Mouse (Mus musculus): Measurements from ENCODE around the gene Utf1.

Gene Utf1

DNA sequence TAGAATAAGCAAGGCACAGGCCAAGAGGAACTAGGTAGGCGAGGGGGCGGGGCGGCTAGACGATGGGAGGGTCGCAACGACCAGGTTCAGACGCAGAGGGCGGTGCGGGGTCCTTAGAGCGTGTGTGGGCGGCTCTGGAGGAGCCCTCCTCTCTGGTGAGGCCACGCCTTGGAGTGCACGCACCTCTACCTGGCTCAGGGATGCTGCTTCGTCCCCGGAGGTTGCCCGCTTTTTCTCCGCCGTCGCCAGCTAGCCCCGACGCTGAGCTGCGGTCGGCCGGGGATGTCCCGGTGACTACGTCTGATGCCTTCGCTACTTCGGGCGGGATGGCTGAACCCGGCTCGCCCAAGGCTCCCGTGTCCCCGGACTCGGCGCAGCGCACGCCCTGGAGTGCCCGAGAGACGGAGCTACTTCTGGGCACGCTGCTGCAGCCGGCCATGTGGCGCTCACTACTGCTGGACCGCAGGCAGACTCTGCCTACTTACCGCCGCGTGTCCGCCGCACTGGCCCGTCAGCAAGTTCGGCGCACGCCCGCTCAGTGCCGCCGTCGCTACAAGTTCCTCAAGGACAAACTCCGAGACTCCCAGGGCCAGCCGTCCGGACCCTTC is at the start of gene Utf1:
TSS of gene Utf1 (plus strand) at position 116 of the 608 bp plus-strand sequence.
- no peak for DNase-seq (ENCODE audit: low spot score)

DNA sequence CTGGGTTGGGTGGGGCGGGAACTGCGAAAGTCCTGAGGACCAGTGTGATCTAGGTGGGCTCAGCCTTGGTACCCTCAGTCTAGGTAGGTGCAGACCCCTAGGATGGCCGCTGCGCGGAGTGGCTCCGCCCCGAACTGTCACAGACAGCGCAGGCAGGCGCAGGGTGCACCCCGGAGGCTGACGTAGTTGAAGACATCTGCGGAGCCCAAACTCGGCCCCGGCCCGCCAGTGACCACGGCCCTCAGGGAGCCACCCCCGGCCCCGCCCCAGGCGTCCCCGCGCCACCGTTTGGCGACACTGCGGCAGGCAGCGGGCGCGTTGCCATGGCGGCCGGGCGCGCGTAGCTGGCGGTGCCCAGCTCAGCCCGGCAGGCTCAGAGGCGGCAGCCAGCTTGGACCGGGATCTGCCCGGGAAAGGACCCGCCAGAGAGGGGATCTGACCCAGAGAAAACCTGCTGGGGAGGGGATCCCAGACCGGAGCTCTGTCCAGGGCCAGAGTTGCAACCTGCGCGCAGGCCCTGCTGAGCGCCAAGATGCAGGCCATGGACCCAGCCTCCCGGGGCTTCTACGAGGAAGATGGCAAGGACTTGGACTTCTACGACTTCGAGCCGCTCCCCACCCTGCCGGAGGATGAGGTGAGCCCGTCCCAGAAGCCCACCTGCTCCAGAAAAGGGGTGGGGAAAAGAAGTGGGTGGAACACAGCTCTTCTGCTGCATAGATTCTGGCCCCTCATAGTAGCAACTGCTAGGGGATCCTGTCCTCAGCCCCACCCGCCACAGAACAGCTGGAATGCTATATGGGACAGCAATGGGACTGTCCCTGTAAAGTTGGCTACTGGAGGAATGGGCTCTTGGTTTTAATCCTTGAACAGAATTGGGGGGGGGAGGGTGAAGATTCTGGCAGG is 48.7 kb upstream of the Utf1 start, which contains the start of gene Kndc1:
TSS of gene Kndc1 (plus strand) at position 42 of the 903 bp plus-strand sequence.
- DNase-seq (ENCODE audit: low spot score): no peak

- no peak for DNase-seq (ENCODE audit: low spot score)
These were observed 47.3 kb upstream of the Utf1 start for GRCm38 (mm10) chr7:139896271-139896670.

DNA sequence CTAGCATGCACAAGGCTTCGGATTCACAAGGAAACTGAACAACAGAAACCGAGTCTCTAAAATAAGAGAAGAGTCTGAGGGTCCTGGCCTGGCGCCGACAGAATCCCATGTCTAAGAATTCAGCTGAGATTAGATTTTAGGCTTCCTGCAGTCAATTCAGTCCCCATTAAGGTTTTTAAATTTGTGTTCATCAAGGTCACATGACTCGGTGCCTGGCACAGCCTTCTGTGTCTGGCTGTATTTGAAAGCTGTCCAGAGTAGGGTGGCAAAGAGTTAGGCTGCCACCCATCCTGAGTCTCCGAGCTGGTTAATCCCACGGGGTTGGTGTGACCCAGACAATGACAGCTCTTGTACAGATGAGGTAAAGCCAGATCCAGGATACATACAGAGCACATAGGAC is 46.8 kb upstream of the Utf1 start:
- no peak for DNase-seq (ENCODE audit: low spot score)

DNA sequence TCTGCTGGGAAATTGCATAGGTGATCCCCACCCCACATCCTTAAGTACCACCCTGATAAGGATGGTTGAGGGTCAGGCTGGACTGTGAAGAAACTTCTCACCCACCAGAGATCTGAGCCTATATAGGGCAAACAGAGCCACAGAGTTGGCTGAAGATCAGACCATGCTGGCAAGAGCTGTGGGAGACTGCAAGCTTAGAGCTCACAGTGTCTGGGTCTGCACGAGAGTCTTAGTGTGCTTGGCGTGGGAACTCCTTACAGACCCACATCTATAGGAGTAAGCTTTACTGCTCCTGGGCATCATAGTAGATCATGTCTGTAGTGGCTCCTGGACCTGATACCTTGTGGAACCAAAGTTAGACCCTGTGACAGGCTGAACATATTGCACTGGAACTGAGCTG is 45.0 kb upstream of the Utf1 start:
- no peak for DNase-seq (ENCODE audit: low spot score)

DNA sequence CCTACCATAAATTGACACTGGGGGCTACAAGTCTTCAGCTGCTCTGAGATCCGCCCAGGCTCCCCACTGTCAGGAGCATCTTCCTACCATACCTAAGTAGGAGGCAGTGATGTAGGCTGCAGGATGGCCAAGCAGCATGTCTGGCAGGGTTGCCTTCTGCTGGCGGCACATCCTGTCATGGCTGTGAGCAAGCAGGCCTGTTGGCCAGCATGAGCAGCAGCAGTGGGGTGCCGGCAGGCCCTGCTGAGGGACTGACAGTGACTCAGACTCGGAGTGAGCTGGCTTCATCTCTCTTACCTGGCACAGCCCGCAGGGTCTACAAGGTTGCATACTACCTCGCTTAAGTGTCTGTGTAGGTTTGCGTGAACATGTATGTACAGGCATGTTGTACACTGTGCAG is 44.1 kb upstream of the Utf1 start:
- DNase-seq (ENCODE audit: low spot score): no peak

GRCm38 (mm10) chr7:139900456-139900855 is 43.1 kb upstream of the Utf1 start:
- no peak for DNase-seq (ENCODE audit: low spot score)

- no peak for DNase-seq (ENCODE audit: low spot score)
These were observed 42.7 kb upstream of the Utf1 start for GRCm38 (mm10) chr7:139900896-139901295.

DNA sequence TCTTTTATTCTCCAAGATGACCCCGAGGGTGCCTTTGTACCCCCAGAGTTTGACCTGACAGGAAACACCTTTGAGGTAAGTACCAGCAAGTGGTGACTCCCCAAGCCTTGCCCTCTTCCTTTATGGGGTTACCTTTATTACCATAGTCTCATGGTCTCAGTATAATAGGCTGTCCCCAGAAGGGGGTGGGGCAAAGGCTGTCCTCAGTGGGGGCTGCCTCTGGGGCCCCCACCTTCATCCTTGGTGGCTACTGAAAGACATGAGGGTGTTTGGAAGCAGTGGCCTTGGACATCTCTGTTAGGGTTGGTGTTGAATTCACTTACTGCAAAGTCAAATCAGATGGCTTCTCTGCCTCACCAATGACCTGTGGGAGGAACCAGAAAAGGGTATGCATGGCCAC is 41.6 kb upstream of the Utf1 start:
- no peak for DNase-seq (ENCODE audit: low spot score)

- no peak for DNase-seq (ENCODE audit: low spot score)
These were observed 38.3 kb upstream of the Utf1 start for GRCm38 (mm10) chr7:139905261-139905660.

GRCm38 (mm10) chr7:139905661-139906060 is 37.9 kb upstream of the Utf1 start:
- peak; percentile 6 for DNase-seq (ENCODE audit: low spot score)

- no peak for DNase-seq (ENCODE audit: low spot score)
These were observed 35.4 kb upstream of the Utf1 start for GRCm38 (mm10) chr7:139908176-139908575.

- DNase-seq (ENCODE audit: low spot score): no peak
These were observed 34.1 kb upstream of the Utf1 start for GRCm38 (mm10) chr7:139909469-139909868.

DNA sequence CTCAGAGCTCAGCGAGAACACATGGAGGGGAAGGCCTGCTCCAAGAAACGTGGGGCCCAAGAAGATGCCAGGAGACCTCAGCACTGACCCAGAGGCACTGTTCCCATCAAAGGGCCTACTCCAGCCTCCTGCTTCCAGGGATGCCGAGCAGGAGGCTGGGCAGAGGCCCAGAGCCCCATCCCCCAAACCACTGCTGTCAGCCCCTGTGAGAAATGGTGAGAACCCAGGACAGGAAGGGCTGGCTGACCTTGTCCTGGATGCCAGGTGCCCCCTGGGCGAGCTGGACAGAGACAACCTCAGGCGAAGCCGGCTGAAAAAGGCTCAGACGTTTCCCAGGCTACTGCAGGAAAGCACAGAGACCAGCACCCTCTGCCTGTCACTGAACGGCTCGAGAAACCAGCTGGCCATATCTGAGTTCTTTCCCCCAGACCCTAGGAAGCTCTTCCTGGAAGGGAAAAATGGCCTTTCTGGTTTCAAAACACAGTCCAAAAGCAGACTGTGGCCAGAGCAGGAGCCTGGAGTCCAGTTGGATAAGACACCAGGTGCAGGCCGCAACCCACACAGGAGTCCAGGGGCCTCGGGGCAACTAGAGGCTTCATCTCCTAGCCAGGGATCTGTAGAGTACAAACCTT is 33.3 kb upstream of the Utf1 start:
- no peak for DNase-seq (ENCODE audit: low spot score)

- DNase-seq (ENCODE audit: low spot score): peak; percentile 40
These were observed 29.2 kb upstream of the Utf1 start for GRCm38 (mm10) chr7:139914141-139915047.

DNA sequence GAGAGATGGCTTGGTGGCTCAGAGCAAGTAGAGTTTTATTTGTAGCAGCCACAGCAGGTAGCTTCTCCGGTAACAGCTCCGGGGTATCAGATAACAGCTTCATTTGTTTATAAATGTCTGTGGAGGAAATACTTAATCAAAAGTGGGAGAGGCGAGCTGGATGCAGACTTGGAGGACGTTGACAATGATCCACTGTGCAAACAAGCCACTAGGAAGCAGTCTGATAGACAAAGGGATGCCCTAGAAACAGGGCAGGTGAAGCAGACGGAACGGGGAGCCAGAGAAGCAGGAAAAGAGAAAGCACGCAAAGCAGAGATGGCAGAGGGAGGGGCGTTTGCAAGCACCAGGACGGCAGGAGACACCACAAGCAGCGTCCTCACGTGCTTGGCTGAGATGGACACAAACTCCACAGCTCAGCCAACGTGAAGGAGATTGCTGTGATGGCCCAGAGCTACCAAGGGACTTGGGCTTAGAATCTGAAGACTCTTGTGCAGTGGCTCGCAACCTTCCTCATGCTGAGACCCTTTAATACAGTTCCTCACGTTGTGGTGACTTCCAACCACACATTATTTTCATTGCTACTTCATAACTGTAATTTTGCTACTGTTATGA is 27.8 kb upstream of the Utf1 start:
- DNase-seq (ENCODE audit: low spot score): no peak

- DNase-seq (ENCODE audit: low spot score): no peak
These were observed 27.2 kb upstream of the Utf1 start for GRCm38 (mm10) chr7:139916345-139916744.

- no peak for DNase-seq (ENCODE audit: low spot score)
These were observed 25.3 kb upstream of the Utf1 start for GRCm38 (mm10) chr7:139918262-139918661.

DNA sequence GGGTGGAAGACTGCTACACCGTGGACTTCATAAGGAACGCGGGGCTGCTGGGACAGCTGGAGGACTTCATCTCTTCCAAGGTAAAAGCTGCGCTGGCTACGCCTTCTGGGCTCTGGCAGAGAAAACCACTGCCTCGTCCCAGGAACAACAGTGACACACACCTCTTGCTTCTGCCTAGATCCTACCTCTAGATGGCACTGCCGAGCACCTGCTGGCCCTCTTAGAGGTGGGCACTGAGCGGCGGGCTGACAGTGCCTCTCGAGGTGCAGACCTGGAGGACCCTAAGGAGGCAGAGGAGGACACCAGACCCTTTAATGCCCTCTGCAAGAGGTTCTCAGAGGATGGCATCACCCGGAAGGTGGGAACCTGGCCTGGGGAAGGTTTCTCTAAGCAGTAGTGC is 12.9 kb upstream of the Utf1 start:
- peak; percentile 27 for DNase-seq (ENCODE audit: low spot score)

DNA sequence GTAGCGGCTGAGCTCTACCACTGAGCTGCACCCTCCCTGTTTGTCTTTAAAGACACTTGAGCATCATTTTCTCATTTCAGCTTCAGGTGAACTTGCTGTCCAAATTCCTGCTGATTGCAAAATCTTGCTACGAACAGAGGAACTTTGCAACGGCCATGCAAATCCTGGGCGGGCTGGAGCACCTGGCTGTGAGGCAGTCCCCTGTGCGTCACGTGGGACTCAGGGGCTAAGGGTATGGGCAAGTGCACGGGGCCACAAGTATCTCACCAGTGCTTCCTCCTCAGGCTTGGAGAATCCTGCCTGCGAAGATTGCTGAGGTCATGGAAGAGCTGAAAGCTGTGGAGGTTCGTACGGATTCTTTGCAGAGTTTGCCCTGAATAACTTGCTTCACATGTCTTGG is 6.9 kb upstream of the Utf1 start:
- DNase-seq (ENCODE audit: low spot score): no peak

DNA sequence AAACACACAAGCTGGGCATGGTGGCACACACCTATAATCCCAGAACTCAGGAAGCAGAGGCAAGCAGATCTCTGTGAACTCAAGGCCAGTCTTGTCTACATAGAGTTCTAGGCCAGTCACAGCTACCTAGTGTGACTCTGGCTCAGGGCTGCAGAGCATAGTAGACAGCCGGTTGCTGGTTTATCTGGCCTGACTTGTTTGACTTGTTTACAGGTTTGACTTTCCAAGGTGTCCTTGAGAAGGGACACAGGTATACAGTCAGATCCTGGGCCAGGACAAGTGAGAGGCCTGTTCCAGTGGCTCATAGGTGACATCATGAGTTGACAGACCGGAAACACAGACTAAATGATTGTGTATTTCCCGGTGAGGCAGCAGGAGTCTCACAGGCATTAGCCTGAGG is 6.5 kb upstream of the Utf1 start:
- DNase-seq (ENCODE audit: low spot score): no peak
